Mouse (Mus musculus): ENCODE results near the gene Pdia2. TPM values are rescaled to one million over a fixed set of nuclear protein-coding genes. Genes with fewer than 3 reads are reported as not detected.

Gene Pdia2
- not detected for polyA plus RNA-seq (2014; fragmentation: Illumina TruSeq; extraction: RNeasy Lipid Tissue Mini Kit (QIAGEN cat#74804); ENCODE audit: low read depth, low replicate concordance)

GRCm38 (mm10) chr17:26198892-26199291, at the start of gene Pdia2:
Pdia2 (minus strand) TSS chr17:26199087.

GRCm38 (mm10) chr17:26244101-26244841, 45.4 kb upstream of the Pdia2 start, which contains the start of gene Fam234a:
Fam234a (minus strand) TSS chr17:26244242.

GRCm38 (mm10) chr17:26207686-26208085, 8.8 kb upstream of the Pdia2 start, which contains the start of gene Arhgdig:
Arhgdig (minus strand) TSS chr17:26207786.

GRCm38 (mm10) chr17:26202737-26203136, 3.9 kb upstream of the Pdia2 start, which contains the start of gene Rgs11:
Rgs11 (plus strand) TSS chr17:26202951.

Other genes with a start within 250 kb of the Pdia2 start
- gene A930017K11Rik, start 246.5 kb downstream of the Pdia2 start, polyA plus RNA-seq (2014; fragmentation: Illumina TruSeq; extraction: RNeasy Lipid Tissue Mini Kit (QIAGEN cat#74804); ENCODE audit: low read depth, low replicate concordance): not detected
- 0.77 TPM for gene Capn15, start 213.3 kb downstream of the Pdia2 start, polyA plus RNA-seq (2014; fragmentation: Illumina TruSeq; extraction: RNeasy Lipid Tissue Mini Kit (QIAGEN cat#74804); ENCODE audit: low read depth, low replicate concordance)
- 2.0 TPM for gene Rab11fip3, start 129.5 kb downstream of the Pdia2 start, polyA plus RNA-seq (2014; fragmentation: Illumina TruSeq; extraction: RNeasy Lipid Tissue Mini Kit (QIAGEN cat#74804); ENCODE audit: low read depth, low replicate concordance)
- gene Decr2, start 108.8 kb downstream of the Pdia2 start, polyA plus RNA-seq (2014; fragmentation: Illumina TruSeq; extraction: RNeasy Lipid Tissue Mini Kit (QIAGEN cat#74804); ENCODE audit: low read depth, low replicate concordance): 230 TPM
- gene Nme4, start 103.5 kb downstream of the Pdia2 start, polyA plus RNA-seq (2014; fragmentation: Illumina TruSeq; extraction: RNeasy Lipid Tissue Mini Kit (QIAGEN cat#74804); ENCODE audit: low read depth, low replicate concordance): not detected
- 3.4 TPM for gene Tmem8, start 85.8 kb downstream of the Pdia2 start, polyA plus RNA-seq (2014; fragmentation: Illumina TruSeq; extraction: RNeasy Lipid Tissue Mini Kit (QIAGEN cat#74804); ENCODE audit: low read depth, low replicate concordance)
- gene Mrpl28, start 75.6 kb downstream of the Pdia2 start, polyA plus RNA-seq (2014; fragmentation: Illumina TruSeq; extraction: RNeasy Lipid Tissue Mini Kit (QIAGEN cat#74804); ENCODE audit: low read depth, low replicate concordance): 9.9 TPM
- 12.1 TPM for gene Axin1, start 60.4 kb downstream of the Pdia2 start, polyA plus RNA-seq (2014; fragmentation: Illumina TruSeq; extraction: RNeasy Lipid Tissue Mini Kit (QIAGEN cat#74804); ENCODE audit: low read depth, low replicate concordance)
- not detected for gene Rgs11, start 3.9 kb upstream of the Pdia2 start, polyA plus RNA-seq (2014; fragmentation: Illumina TruSeq; extraction: RNeasy Lipid Tissue Mini Kit (QIAGEN cat#74804); ENCODE audit: low read depth, low replicate concordance)
- gene Arhgdig, start 8.7 kb upstream of the Pdia2 start, polyA plus RNA-seq (2014; fragmentation: Illumina TruSeq; extraction: RNeasy Lipid Tissue Mini Kit (QIAGEN cat#74804); ENCODE audit: low read depth, low replicate concordance): not detected
- 20.3 TPM for gene Fam234a, start 45.2 kb upstream of the Pdia2 start, polyA plus RNA-seq (2014; fragmentation: Illumina TruSeq; extraction: RNeasy Lipid Tissue Mini Kit (QIAGEN cat#74804); ENCODE audit: low read depth, low replicate concordance)
- 24.8 TPM for gene Luc7l, start 53.8 kb upstream of the Pdia2 start, polyA plus RNA-seq (2014; fragmentation: Illumina TruSeq; extraction: RNeasy Lipid Tissue Mini Kit (QIAGEN cat#74804); ENCODE audit: low read depth, low replicate concordance)
- gene Neurl1b, start 215.7 kb upstream of the Pdia2 start, polyA plus RNA-seq (2014; fragmentation: Illumina TruSeq; extraction: RNeasy Lipid Tissue Mini Kit (QIAGEN cat#74804); ENCODE audit: low read depth, low replicate concordance): 0.11 TPM

Measured in liver, adult 10 weeks (tissue).